ENCODE assay signal across 10 mouse cellular contexts in genomic region chr10:74203650-74204049, GRCm38 (mm10).
A peak's percentile ranks its signal among the peaks of the same experiment; 100 is the strongest.
DNase-seq lines count a peak whose midpoint lies in the region; ATAC-seq lines count a peak whose summit lies in the region.
"Had no signal": no experiment of that assay in that cellular context is flagged by ENCODE, and none has a peak within 500 bp of the region (broad histone marks: within the 10 kb centered on the region; RNA-seq: fewer than 3 reads in every experiment).

No protein-coding gene starts in this region.

- H3K27ac ChIP-seq in heart, embryonic 11.5 days (ENCODE audit: low read depth, low read length): no peak overlapping the region
- no peak overlapping the region for H3K27ac ChIP-seq in neural tube, embryonic 14.5 days (ENCODE audit: low read depth, low read length)
- no peak overlapping the region for H3K27ac ChIP-seq in forebrain, embryonic 14.5 days (ENCODE audit: low read depth, low read length)
- H3K27ac ChIP-seq in midbrain, embryonic 14.5 days (replicated peaks; ENCODE audit: low read depth, low read length): no peak overlapping the region
- H3K27ac ChIP-seq: limb, embryonic 15.5 days had no signal

- H3K4me3 ChIP-seq in heart, embryonic 11.5 days (ENCODE audit: low read depth, low read length): no peak overlapping the region
- H3K4me3 ChIP-seq in neural tube, embryonic 14.5 days (ENCODE audit: low read depth, low read length): no peak overlapping the region
- H3K4me3 ChIP-seq in forebrain, embryonic 14.5 days (ENCODE audit: low read depth, low read length): no peak overlapping the region
- H3K4me3 ChIP-seq in midbrain, embryonic 14.5 days (replicated peaks; ENCODE audit: low read depth, low read length): no peak overlapping the region
- H3K4me3 ChIP-seq: limb, embryonic 15.5 days had no signal

- no peak overlapping the region for H3K4me2 ChIP-seq in heart, embryonic 11.5 days
- no peak overlapping the region for H3K4me2 ChIP-seq in neural tube, embryonic 14.5 days (ENCODE audit: low read depth, low read length)
- H3K4me2 ChIP-seq in forebrain, embryonic 14.5 days (ENCODE audit: low read length): no peak overlapping the region
- H3K4me2 ChIP-seq in midbrain, embryonic 14.5 days (ENCODE audit: low read length): no peak overlapping the region
- H3K4me2 ChIP-seq: limb, embryonic 15.5 days had no signal

- H3K36me3 ChIP-seq in heart, embryonic 11.5 days (ENCODE audit: control insufficient read depth, insufficient read depth, low read length): no peaks in the 10 kb centered on the region
- no peaks in the 10 kb centered on the region for H3K36me3 ChIP-seq in neural tube, embryonic 14.5 days (ENCODE audit: control insufficient read depth, insufficient read depth, low read length)
- H3K36me3 ChIP-seq in forebrain, embryonic 14.5 days (ENCODE audit: control insufficient read depth, insufficient read depth, low read length): no peaks in the 10 kb centered on the region
- H3K36me3 ChIP-seq in midbrain, embryonic 14.5 days (ENCODE audit: control insufficient read depth, insufficient read depth, low read length): no peaks in the 10 kb centered on the region
- H3K36me3 ChIP-seq: G1E; limb, embryonic 15.5 days had no signal

- H3K9me3 ChIP-seq in heart, embryonic 11.5 days (replicated peaks; ENCODE audit: control insufficient read depth, low read length): no peaks in the 10 kb centered on the region
- H3K9me3 ChIP-seq in neural tube, embryonic 14.5 days (ENCODE audit: control insufficient read depth, low read length): no peaks in the 10 kb centered on the region
- no peaks in the 10 kb centered on the region for H3K9me3 ChIP-seq in forebrain, embryonic 14.5 days (replicated peaks; ENCODE audit: control insufficient read depth, low read length)
- no peaks in the 10 kb centered on the region for H3K9me3 ChIP-seq in midbrain, embryonic 14.5 days (ENCODE audit: control insufficient read depth, low read length)
- H3K9me3 ChIP-seq: G1E; limb, embryonic 15.5 days had no signal

- peak; percentile 4 to 17 for DNase-seq in heart, adult 18-20 months
- no peak for DNase-seq in neural tube, embryonic 10.5 days (ENCODE audit: extremely low spot score, low spot score)
- DNase-seq in forebrain, embryonic 14.5 days (ENCODE audit: low spot score): peak; percentile 76
- DNase-seq in midbrain, embryonic 14.5 days: peak; percentile 85

- ATAC-seq in heart, embryonic 11.5 days (replicated peaks; ENCODE audit: insufficient number of reproducible peaks, low FRiP score, low TSS enrichment): no peak
- ATAC-seq in neural tube, embryonic 14.5 days (ENCODE audit: low read depth): 0 out of 2 replicates have a peak, but pooled peaks have one; percentile 31
- peak; percentile 73 for ATAC-seq in forebrain, embryonic 14.5 days
- peak; percentile 58; the same call in 1 of the 2 replicates for ATAC-seq in midbrain, embryonic 14.5 days (ENCODE audit: low FRiP score, low TSS enrichment)
- no peak for ATAC-seq in granulocyte monocyte progenitor cell, adult 5-6 weeks (replicated peaks; ENCODE audit: poor library complexity, severe bottlenecking)
- ATAC-seq in megakaryocyte-erythroid progenitor cell, adult 5-6 weeks (replicated peaks; ENCODE audit: low FRiP score, low TSS enrichment, poor library complexity, severe bottlenecking): no peak

- no peak overlapping the region for H3K9ac ChIP-seq in heart, embryonic 11.5 days (ENCODE audit: low read depth, low read length)
- H3K9ac ChIP-seq in neural tube, embryonic 14.5 days (replicated peaks; ENCODE audit: low read depth, low read length): no peak overlapping the region
- no peak overlapping the region for H3K9ac ChIP-seq in forebrain, embryonic 14.5 days (ENCODE audit: low read length)
- no peak overlapping the region for H3K9ac ChIP-seq in midbrain, embryonic 14.5 days (replicated peaks; ENCODE audit: low read length)
- H3K9ac ChIP-seq: limb, embryonic 15.5 days had no signal

- H3K4me1 ChIP-seq in heart, embryonic 11.5 days (ENCODE audit: control insufficient read depth, insufficient read depth, low read length): no peaks in the 10 kb centered on the region
- no peaks in the 10 kb centered on the region for H3K4me1 ChIP-seq in neural tube, embryonic 14.5 days (ENCODE audit: control insufficient read depth, insufficient read depth, low read length)
- no peaks in the 10 kb centered on the region for H3K4me1 ChIP-seq in forebrain, embryonic 14.5 days (ENCODE audit: control insufficient read depth, insufficient read depth, low read length)
- no peaks in the 10 kb centered on the region for H3K4me1 ChIP-seq in midbrain, embryonic 14.5 days (ENCODE audit: control insufficient read depth, insufficient read depth, low read length)
- H3K4me1 ChIP-seq: limb, embryonic 15.5 days had no signal

- no peaks in the 10 kb centered on the region for H3K27me3 ChIP-seq in heart, embryonic 11.5 days (ENCODE audit: control insufficient read depth, insufficient read depth, low read length)
- H3K27me3 ChIP-seq in neural tube, embryonic 14.5 days (ENCODE audit: control insufficient read depth, insufficient read depth, low read length): no peaks in the 10 kb centered on the region
- no peaks in the 10 kb centered on the region for H3K27me3 ChIP-seq in forebrain, embryonic 14.5 days (replicated peaks; ENCODE audit: control insufficient read depth, insufficient read depth, low read length)
- no peaks in the 10 kb centered on the region for H3K27me3 ChIP-seq in midbrain, embryonic 14.5 days (ENCODE audit: control insufficient read depth, insufficient read depth, low read length)
- H3K27me3 ChIP-seq: limb, embryonic 15.5 days had no signal

Comparison
In these comparisons a context has a peak if more than half of its experiments do, and no peak if none do; other contexts are left out.
1. ATAC-seq: peak in neural tube, embryonic 14.5 days (single experiment), forebrain, embryonic 14.5 days (single experiment) and midbrain, embryonic 14.5 days (single experiment); none in heart, embryonic 11.5 days (single experiment), granulocyte monocyte progenitor cell, adult 5-6 weeks (single experiment) and megakaryocyte-erythroid progenitor cell, adult 5-6 weeks (single experiment).